Mouse (Mus musculus) cerebellum, adult 2 months (tissue): ENCODE data around the gene Wdtc1.

ENCODE experiments used
- CTCF ChIP-seq: fragments of 200-500 bp; IDR thresholded peaks from 2 replicates; pipeline ENCODE4 v1.5.1; 2011; ENCODE audit warnings: low read depth, mild to moderate bottlenecking, control low read depth, low read length, moderate library complexity, borderline replicate concordance; ENCODE audit not compliant: insufficient read depth
- POLR2A ChIP-seq: fragments of 200-500 bp; IDR thresholded peaks from 2 replicates; pipeline ENCODE4 v1.6.1; 2011; ENCODE audit warnings: low read length, control low read depth, borderline replicate concordance; ENCODE audit not compliant: insufficient read depth

- TF ChIP-seq POLR2A (no peak), CTCF (no peak)
These were observed 60.1 kb downstream of the Wdtc1 start for GRCm38 (mm10) chr4:133292901-133293843.
